Mouse (Mus musculus) forebrain, embryonic 10.5 days (tissue): ENCODE results near the gene Dapk2. TPM values are rescaled to one million over a fixed set of nuclear protein-coding genes. Genes with fewer than 3 reads are reported as not detected.
"Not testable (repeated sequence)": the region's sequence is repeated elsewhere in the genome, so short reads cannot be mapped to it uniquely, and the experiment has no call there.

ENCODE experiments used
- DNase-seq: peaks from one replicate; pipeline ENCODE4 v3.0.0-alpha.2; 2017; ENCODE audit warnings: low spot score; ENCODE audit errors: extremely low spot score
- H3K27ac ChIP-seq: fragments of 300-500 bp; sonication (generic); 2 replicates; pipeline ENCODE4 v1.5.1; 2016; ENCODE audit warnings: mild to moderate bottlenecking
- H3K27me3 ChIP-seq: fragments of 300-500 bp; sonication (generic); 2 replicates; pipeline ENCODE4 v1.6.1; 2016; ENCODE audit warnings: mild to moderate bottlenecking; ENCODE audit not compliant: poor library complexity, severe bottlenecking
- H3K36me3 ChIP-seq: fragments of 300-500 bp; sonication (generic); replicated peaks from 2 replicates; pipeline ENCODE4 v1.6.1; 2016; ENCODE audit warnings: mild to moderate bottlenecking, moderate library complexity
- H3K4me1 ChIP-seq: fragments of 300-500 bp; sonication (generic); 2 replicates; pipeline ENCODE4 v1.6.1; 2016
- H3K4me3 ChIP-seq: fragments of 300-500 bp; sonication (generic); 2 replicates; pipeline ENCODE4 v1.5.1; 2016; ENCODE audit warnings: mild to moderate bottlenecking, moderate library complexity
- H3K9me3 ChIP-seq: fragments of 300-500 bp; sonication (generic); 2 replicates; pipeline ENCODE4 v1.6.1; 2016; ENCODE audit warnings: mild to moderate bottlenecking, moderate library complexity
- WGBS: fragments of 180-500 bp; shearing (Covaris S2); methylation state at CpG from one replicate; pipeline ENCODE4 v1.1.7; 2016; 5-methylcytosine and 5-hydroxymethylcytosine counted together
- polyA plus RNA-seq: library from polyadenylated mRNA; unstranded; fragments of >200 nt; fragmentation: Nextera tagmentation; extraction: Ambion mirVana; gene quantifications from 2 replicates; pipeline ENCODE4 v1.2.1, GENCODE M21; 2016

Dapk2 gene
- polyA plus RNA-seq, 1 experiment from 2014 or later, result 8.9 TPM

DNA sequence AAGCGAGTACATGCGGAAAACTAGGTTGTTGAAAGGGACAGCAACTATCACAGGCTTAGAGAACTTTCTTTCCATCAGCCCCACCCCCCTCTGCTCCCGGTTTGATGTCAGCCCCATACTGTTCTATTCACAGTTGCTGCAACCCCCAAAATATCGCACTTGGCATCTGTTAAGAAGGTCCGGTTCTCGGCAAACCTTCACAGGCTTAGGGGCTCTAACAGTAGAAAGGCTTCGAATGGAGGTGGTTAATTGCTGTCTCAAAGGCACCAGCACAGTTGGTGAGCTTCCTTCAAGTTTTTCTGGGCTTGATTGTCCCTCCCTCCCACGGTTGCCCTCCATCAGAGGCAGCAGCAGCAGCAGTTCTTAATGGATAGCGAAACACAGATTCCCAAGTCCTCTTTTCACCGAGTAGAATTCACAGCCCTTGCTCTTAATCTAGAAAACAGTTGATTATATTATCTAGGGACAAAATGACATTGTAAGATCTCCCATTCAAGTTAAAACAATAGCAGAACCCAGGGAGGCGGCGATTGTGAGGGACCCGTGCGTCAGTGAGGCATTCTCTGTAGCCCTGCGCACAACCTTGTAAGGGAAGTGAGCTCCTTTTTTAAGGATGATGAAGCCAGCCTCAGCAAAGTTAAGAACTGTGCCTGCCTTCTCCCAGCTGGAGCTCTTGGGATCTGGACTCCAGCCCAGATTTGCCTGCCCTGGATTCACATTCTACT lies 117.4 kb downstream of the Dapk2 start:
- DNase-seq, result peak; percentile 75
- Histone ChIP-seq H3K27ac (peak overlapping the region; percentile 87), H3K4me3 (peak overlapping the region; percentile 39), H3K27me3 (no peaks in the 10 kb centered on the region), H3K9me3 (no peaks in the 10 kb centered on the region), H3K36me3 (no peaks in the 10 kb centered on the region), H3K4me1 (peaks cover 62% of the 10 kb centered on the region)
- WGBS, result 3% methylated on average over 15 of the region's 15 CpGs

DNA sequence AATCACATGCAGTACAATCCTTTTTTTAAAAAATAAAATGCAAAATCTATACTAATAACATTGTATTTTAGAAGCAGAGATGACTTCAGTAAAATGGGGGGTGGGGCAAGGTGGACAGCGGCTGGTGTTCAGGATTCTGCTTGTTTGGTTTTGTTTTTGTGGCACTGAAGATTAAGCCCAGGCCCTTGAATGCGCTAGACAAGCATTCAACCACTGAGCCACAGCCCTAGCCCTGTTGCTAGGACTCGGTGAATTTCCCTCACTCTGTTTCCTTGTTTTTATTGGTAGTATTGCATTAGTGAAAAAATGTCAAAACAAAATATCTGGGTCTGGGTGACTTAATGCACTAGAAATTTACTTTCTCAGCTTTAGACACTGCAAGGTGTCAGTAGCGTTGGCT lies 118.0 kb downstream of the Dapk2 start:
- 15% methylated on average over 4 of the region's 4 CpGs for WGBS
- no peak for DNase-seq
- peaks cover 62% of the 10 kb centered on the region for H3K4me1 ChIP-seq

DNA sequence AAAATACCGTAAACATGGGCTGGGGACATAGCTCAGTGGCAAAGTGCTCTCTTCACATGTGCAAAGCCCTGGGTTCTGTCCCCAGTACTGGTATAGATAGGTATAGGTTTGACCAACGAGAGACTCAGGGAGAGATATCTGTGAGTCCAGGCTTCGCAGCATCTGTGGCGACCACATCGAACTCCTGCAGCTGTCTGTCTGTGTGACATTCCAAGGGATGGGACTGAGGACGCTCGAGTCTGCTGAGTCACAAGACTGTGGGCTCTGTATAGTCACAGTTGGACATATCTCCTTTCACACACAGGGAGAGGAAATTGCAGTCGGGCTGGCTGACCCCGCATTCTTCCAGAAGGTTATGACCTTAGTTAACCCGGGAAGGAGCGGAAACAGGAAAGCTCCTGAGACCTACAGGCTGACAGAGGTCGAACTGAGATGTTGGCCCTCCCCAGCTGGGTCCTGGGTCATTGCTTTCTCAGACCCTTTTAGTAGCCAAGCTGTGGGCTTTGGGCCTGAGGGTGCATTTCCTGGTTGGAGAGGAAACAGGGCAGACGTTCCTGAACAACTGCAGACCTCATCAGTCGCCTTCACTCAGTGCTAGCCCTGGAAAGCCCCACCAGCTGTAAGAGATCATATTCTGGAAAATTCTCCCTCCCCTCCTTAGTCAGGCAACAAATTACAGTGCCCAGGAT lies 118.8 kb downstream of the Dapk2 start:
- Histone ChIP-seq H3K4me1 (peaks cover 54% of the 10 kb centered on the region), H3K9me3 (no peaks in the 10 kb centered on the region), H3K36me3 (no peaks in the 10 kb centered on the region), H3K27ac (peak overlapping the region; percentile 87), H3K27me3 (no peaks in the 10 kb centered on the region), H3K4me3 (no peak overlapping the region)
- DNase-seq, result peak; percentile 58
- 21% methylated on average over 14 of the region's 14 CpGs for WGBS

More for the DNA sequence above, 118.0 kb downstream of the Dapk2 start:
- Histone ChIP-seq H3K36me3 (no peaks in the 10 kb centered on the region), H3K27ac (peak overlapping the region; percentile 87), H3K4me3 (peak overlapping the region; percentile 39; the same call in 1 of the 2 replicates), H3K9me3 (no peaks in the 10 kb centered on the region), H3K27me3 (no peaks in the 10 kb centered on the region)

DNA sequence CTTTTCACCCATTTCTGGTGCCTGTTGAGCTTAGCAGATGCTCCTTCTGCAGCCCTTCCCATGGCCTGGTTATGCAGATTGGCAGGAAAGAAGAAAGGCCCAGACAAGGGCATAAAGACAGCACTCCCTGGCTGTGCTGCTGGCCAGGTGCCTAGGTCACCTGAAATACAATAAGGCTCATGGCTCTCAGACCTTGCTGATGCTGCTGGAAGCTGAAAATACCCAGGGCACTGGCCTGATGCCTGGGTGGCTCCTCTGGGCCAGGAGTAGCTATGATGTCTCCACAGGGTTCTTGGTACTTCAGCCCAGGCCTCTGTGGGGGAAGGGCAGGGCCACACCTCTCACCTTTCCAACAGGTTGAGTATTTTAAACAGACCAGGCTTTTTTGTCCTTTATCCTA lies 121.6 kb downstream of the Dapk2 start:
- peak overlapping the region; percentile 37; the same call in 1 of the 2 replicates for H3K27ac ChIP-seq
- H3K27me3 ChIP-seq, result no peaks in the 10 kb centered on the region
- H3K9me3 ChIP-seq, result no peaks in the 10 kb centered on the region
- no peaks in the 10 kb centered on the region for H3K36me3 ChIP-seq
- no peak overlapping the region for H3K4me3 ChIP-seq
- peaks cover 35% of the 10 kb centered on the region for H3K4me1 ChIP-seq
- DNase-seq, result no peak

DNA sequence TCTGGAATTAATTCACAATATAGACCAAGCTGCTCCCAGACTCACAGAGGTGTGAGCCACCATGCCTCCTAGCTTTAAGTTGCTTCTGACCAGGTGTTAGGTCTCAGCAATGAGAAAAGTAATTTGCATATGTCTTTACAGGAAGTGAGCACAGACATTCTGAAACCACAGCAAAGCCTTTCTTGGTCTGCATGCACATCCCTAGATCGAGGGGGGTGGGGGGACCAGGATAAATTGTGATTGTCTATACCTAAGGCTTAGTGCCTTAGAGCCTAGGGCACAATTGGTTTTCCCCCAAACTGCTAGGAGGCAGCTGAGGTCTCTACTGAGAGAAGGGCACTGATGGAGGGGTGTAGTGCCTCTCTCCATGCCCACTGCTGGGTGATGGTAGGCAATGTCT lies 122.5 kb downstream of the Dapk2 start:
- H3K27me3 ChIP-seq, result no peaks in the 10 kb centered on the region
- no peaks in the 10 kb centered on the region for H3K9me3 ChIP-seq
- DNase-seq, result no peak
- H3K4me3 ChIP-seq, result no peak overlapping the region
- H3K36me3 ChIP-seq, result no peaks in the 10 kb centered on the region
- peaks cover 26% of the 10 kb centered on the region for H3K4me1 ChIP-seq
- WGBS, result 77% methylated on average over 1 of the region's 1 CpGs
- no peak overlapping the region; the same call in 1 of the 2 replicates for H3K27ac ChIP-seq

DNA sequence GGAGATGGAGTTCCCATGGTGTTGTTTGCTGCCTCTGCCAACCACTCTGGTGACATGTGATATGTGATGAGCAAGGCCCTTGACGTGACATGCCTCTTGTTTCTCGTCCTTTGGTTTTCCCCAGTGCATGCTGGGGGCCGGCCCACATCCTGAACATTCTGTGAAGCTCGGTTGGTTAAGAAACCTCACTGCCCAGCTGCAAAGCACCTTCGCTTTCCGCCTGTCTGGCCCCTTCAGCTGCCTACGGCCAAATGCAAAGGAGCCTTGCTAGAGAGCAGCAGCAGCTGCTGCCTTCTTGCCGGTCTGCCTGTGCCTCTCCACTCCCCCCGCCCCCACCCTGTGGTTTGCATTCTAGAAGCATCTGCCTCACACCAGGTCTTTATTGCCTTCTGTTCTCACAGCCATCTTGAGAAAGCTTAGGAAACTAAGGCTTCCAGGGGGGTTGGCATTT lies 123.5 kb downstream of the Dapk2 start:
- 87% methylated on average over 9 of the region's 9 CpGs for WGBS
- H3K27me3 ChIP-seq, result no peaks in the 10 kb centered on the region
- H3K4me3 ChIP-seq, result no peak overlapping the region
- DNase-seq, result no peak
- H3K36me3 ChIP-seq, result no peaks in the 10 kb centered on the region
- peak overlapping the region; percentile 51 for H3K27ac ChIP-seq
- peaks cover 16% of the 10 kb centered on the region for H3K4me1 ChIP-seq
- no peaks in the 10 kb centered on the region for H3K9me3 ChIP-seq

DNA sequence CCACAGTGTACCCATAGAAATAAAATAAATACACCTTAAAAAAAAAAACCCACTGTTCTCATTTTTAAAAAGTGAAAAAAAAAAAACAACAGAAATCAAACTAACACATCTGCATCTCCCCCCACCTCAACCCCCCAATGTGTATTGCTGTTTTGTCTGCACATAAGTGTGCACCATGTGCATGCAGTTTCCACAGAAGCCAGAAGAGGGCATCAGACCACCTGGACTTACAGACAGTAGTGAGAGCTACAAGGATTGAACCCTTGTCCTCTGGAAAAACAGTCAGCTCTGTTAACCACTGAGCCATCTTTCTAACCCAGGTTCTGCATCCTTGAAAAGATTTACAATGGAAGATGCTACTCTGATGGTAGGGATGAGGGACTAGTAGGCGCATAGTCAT lies 124.6 kb downstream of the Dapk2 start:
- 93% methylated on average over 1 of the region's 1 CpGs for WGBS
- Histone ChIP-seq H3K4me1 (peaks cover 7% of the 10 kb centered on the region), H3K36me3 (no peaks in the 10 kb centered on the region), H3K27me3 (no peaks in the 10 kb centered on the region), H3K9me3 (no peaks in the 10 kb centered on the region), H3K4me3 (no peak overlapping the region), H3K27ac (no peak overlapping the region)
- no peak for DNase-seq

DNA sequence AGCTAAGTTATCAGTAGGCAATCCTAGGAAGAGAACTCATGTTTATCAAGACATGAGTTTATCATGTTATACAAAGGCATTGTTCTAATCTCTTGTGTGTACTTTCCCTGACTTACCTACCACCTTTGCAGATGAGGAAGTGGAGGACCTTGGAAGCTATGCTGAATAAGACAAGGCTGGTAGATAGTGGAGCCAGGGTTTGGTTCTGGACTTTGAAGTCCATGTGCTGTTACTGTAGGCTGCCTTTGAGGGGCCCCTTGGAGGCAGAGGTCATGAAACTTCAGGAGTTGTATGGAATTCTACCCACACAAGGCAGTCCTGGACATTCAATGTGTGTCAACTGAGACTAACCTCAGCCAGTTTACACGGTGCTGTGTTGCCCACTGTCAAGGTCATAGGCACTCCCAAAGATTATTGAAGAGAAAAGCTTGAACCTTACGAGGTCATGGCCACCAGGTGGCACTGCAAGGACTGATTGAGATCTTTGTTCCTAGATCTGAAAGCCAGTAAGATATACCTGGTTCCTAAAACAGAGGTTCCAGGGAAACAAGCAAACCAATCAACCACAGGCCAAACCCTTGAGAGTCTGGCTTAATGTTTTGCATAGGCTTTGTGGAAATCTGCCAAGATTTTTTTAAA lies 125.7 kb downstream of the Dapk2 start:
- peak; percentile 68 for DNase-seq
- Histone ChIP-seq H3K4me3 (no peak overlapping the region), H3K36me3 (no peaks in the 10 kb centered on the region), H3K27me3 (no peaks in the 10 kb centered on the region), H3K4me1 (no peaks in the 10 kb centered on the region), H3K9me3 (no peaks in the 10 kb centered on the region), H3K27ac (no peak overlapping the region; the same call in 1 of the 2 replicates)
- 24% methylated on average over 2 of the region's 2 CpGs for WGBS

DNA sequence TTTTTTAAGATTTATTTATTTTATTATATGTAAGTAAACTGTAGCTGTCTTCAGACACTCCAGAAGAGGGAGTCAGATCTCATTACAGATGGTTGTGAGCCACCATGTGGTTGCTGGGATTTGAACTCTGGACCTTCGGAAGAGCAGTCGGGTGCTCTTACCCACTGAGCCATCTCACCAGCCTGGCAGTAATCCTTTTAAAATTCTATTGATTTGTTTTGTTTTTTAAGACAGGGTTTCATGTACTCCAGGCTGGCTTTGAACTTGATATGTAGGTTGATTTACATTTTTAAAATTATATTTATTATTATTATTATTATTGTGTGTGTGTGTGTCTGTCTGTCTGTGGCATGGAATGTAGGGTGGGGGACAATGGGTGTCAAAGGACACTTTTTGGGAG lies 127.2 kb downstream of the Dapk2 start:
- H3K4me1 ChIP-seq, DNase-seq, H3K36me3 ChIP-seq, H3K27ac ChIP-seq, H3K27me3 ChIP-seq, H3K4me3 ChIP-seq, H3K9me3 ChIP-seq: not testable (repeated sequence)
- 93% methylated on average over 2 of the region's 2 CpGs for WGBS

DNA sequence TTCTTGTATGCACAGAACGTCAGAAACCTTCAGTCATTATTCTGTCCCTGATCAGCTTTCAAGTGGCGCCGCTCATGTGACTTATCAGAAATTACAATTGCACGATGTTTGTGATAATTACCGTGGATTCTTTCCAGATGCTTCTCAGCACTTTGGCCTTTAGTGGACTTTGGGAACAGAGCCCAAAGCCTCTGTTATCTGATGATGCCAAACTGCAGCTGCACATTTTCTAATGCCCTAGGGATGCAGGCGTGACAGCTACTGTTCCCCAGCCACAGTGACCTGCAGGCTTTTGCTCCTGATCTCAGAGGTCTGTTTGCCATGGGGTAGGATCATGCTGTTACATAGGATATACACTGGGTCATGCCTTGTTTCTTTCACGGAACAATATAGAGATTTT lies 127.9 kb downstream of the Dapk2 start:
- no peak overlapping the region for H3K4me3 ChIP-seq
- no peaks in the 10 kb centered on the region for H3K27me3 ChIP-seq
- H3K9me3 ChIP-seq, result no peaks in the 10 kb centered on the region
- no peaks in the 10 kb centered on the region for H3K4me1 ChIP-seq
- DNase-seq, result no peak
- no peak overlapping the region for H3K27ac ChIP-seq
- WGBS, result 72% methylated on average over 7 of the region's 7 CpGs
- H3K36me3 ChIP-seq, result no peaks in the 10 kb centered on the region

DNA sequence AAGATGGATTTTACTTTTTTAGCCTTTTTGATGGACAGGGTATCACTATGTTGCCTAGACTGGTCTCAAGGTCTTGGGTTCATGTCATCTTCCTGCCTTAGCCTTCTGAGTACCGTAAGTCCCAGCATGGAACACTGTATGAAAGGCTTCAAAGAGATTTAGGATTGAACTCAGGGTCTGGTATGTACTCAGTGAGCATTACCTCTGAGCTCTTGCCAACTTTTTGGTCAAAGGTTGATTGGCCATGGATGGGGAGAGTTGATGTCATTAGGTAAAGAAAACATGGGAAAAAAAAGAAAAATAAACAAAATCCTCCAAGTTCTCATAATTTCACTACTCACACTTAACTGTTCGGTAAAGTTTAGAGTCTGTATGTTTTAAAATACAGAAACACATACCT lies 132.7 kb downstream of the Dapk2 start:
- H3K4me3 ChIP-seq, result no peak overlapping the region
- 94% methylated on average over 2 of the region's 2 CpGs for WGBS
- no peaks in the 10 kb centered on the region for H3K36me3 ChIP-seq
- no peak overlapping the region for H3K27ac ChIP-seq
- no peaks in the 10 kb centered on the region for H3K9me3 ChIP-seq
- H3K27me3 ChIP-seq, result no peaks in the 10 kb centered on the region
- DNase-seq, result no peak
- H3K4me1 ChIP-seq, result peaks cover 20% of the 10 kb centered on the region

DNA sequence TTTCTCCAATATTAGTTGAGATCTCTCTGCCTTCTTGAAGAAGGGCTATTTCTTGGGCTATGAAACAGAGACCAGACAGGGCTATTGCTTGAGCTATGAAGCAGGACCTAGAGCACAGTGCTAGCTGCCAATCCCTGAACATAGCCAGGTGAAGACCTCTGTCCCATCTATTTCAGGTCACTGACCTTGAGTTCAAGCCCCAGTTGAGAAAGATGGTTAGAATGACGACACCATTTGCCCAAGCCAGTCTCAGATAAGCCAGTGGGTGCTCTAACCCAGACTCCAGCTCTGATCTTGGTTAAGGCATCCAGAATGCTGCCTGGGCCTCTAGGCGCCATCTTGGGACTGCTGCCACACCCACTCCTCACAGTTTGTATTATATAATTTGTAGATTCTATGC lies 135.3 kb downstream of the Dapk2 start:
- H3K9me3 ChIP-seq, result no peaks in the 10 kb centered on the region
- no peaks in the 10 kb centered on the region for H3K36me3 ChIP-seq
- no peak overlapping the region for H3K4me3 ChIP-seq
- no peak for DNase-seq
- WGBS, result 85% methylated on average over 2 of the region's 2 CpGs
- peaks cover 21% of the 10 kb centered on the region for H3K4me1 ChIP-seq
- H3K27me3 ChIP-seq, result no peaks in the 10 kb centered on the region
- H3K27ac ChIP-seq, result no peak overlapping the region

DNA sequence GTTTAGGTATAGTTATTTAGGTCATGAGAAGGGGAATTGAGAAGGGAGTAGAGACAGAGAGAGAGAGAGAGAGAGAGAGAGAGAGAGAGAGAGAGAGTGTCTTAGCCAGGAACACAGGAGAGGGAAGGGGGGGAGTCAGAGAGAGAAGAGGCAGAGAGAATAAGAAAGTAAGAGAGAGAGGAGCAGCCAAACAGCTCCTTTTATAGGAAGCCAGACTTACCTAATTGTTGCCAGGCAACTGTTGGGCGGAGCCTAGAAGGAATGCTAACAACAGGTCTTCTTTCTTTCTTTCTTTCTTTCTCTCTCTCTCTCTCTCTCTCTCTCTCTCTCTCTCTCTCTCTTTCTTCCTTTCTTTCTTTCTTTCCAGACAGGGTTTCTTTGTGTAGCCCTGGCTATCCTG lies 136.2 kb downstream of the Dapk2 start:
- Histone ChIP-seq H3K4me1 (peaks cover 21% of the 10 kb centered on the region), H3K36me3 (no peaks in the 10 kb centered on the region), H3K27ac (no peak overlapping the region), H3K27me3 (no peaks in the 10 kb centered on the region), H3K9me3 (no peaks in the 10 kb centered on the region), H3K4me3 (no peak overlapping the region)
- 100% methylated on average over 1 of the region's 1 CpGs for WGBS
- DNase-seq, result no peak
